Mouse (Mus musculus): ENCODE results near the gene Ager.

Gene Ager

DNA sequence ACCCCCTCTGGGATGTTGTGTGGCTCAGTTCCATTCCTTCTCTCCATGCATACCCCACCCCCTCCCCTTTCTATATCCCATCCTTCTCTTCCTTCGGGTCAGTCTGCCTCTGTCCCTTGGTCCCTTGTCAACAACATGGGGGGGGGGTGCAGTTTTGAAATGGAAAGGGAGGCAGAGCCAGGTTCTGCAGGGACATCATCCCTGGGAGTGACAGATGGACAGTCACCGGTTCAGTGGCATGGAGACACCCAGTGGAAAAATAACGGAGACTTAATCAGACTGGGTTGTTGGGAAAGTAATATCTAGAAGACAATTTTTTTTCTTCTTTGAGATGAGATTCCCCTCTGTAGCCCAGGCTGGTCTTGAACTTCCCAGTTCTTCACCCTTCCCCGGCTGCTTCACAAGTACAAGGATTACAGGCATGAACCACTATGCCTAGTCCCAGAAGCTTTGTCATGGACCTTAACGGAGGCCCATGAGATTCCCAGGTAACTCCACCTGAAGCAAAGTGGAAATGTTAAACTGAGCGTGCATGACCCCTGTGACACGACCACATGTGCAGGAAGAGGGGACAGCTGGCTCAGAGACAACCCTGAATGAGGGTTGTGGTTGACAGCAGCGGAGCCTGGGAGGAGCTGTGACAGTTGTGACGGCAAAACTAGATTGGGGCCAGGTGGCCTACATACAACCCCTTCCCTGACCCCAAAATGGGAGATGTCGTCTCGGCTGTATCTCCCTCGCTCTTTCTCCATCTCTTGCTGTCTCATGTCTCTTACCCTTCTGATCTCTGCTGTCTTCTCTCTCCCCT is 32.3 kb downstream of the Ager start:
- no peak for DNase-seq (ENCODE audit: extremely low read depth, insufficient read length, low spot score)

GRCm38 (mm10) chr17:34630761-34631301 is 33.2 kb downstream of the Ager start:
- no peak for DNase-seq (ENCODE audit: extremely low read depth, insufficient read length, low spot score)

DNA sequence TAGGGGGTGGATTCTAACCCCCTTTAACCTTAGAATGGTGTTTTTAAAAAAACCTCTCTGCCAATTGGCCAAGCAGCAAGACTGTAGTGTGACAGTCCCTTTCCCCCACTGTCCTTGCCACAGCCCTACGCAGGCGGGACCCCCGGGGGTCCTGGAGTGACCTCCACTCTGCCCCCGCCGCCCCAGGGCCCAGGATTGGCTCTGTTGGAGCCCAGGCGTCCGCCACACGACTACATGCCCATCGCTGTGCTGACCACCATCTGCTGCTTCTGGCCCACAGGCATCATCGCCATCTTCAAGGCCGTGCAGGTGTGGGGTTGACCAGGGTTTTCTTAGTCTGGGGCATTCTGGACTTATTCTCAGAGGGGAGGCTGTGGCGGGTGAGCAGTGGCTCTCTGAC is 34.0 kb downstream of the Ager start:
- no peak for DNase-seq (ENCODE audit: extremely low read depth, insufficient read length, low spot score)

- DNase-seq (ENCODE audit: extremely low read depth, insufficient read length, low spot score) = no peak
Observed at GRCm38 (mm10) chr17:34632261-34632691, 34.6 kb downstream of the Ager start.

GRCm38 (mm10) chr17:34635671-34636070 is 38.0 kb downstream of the Ager start:
- DNase-seq (ENCODE audit: extremely low read depth, insufficient read length, low spot score) = no peak

DNA sequence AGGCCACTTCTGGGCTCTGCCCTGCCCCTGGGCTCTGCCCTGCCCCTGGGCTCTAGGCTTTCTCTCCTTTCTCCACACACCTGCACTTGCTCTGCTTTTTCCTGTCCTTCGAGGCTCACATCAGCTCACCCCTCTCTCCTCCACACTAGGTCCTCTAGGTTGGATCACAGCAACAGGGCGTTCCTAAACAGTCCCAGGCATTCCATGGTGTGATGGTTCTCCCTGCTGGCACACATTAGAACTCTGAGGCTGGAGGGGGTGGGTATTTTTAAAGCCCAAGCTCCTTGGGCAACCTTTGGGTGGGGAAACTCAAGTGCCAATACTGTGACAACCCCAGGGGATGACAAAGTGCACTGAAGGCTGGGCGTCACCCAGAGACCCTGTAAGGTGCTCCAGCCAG is 39.8 kb downstream of the Ager start:
- DNase-seq (ENCODE audit: extremely low read depth, insufficient read length, low spot score) = no peak

DNA sequence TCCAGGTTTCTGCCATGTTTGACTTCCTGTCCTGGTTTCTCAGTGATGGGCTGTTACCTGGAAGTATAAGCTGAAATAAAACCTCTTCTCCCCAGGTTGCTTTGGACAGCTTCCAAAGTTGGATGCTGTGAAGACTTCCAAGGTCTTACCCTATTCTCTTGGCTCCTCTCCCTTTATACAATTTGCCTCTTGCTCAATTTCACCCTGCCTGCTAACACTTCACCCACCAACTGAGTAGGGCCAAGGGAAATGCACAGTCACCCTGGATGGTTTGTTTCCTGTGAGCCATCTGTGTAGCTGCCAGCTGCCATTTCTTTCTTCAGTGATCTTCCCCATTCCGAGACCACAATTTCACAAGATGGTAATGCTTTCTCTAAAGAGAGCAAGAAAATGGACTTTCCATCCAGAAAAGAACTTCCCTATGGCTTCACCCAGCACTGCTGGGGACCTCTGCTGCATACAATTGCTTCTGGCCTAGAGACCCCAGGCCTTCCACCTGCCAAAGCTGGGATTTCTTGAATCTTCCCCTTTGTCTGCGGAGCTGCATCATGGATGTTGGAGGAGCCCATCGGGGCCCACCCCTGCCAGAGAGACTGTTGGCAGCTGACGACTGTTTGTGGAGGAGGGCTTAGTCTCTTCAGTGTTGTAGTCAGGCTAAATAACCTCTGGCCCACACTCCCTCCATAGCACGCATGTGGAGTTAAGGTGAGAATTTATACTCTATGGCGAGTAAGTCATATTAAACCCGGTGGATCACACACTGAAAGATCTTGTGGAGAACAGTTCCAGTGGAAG is 42.0 kb downstream of the Ager start:
- DNase-seq (ENCODE audit: extremely low read depth, insufficient read length, low spot score) = no peak

DNA sequence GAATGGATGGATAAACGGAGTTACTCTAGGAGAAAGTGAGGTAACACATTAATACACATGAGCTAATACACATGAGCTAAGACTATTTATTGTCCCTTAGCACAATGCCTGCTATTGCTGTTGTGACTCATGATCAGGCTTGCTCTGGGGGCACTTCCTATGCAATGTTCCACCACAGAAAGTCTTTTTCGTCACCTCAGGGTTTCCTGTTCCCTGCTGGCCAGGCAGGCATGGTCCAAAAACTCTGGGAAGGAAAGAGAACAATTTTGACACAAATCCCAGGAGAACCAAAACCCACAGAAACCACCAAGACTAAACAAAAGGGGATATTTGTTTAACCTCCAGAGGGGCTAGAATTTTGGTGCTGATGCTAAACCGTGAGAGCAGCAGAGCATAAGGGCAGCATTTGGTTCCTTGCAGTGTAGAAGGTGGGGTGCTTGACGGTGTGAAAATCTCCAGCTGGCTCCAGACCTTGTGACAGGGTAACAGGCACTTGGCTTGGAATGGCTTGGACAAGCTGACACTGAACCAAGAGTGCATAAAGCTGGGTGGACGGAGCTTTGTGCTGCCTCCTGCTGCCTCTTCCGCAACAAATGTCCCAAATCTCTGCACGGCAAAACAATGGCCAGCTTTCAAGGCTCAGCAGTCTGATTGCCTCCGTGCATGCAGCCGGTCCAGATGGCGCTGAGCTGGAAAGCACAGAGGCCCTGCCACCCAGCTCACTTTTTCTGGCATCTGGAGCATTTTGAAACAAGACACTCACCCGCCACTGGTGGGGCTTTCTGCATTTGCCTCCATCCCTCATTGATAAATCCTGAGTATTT is 43.3 kb downstream of the Ager start:
- peak; percentile 71 for DNase-seq (ENCODE audit: extremely low read depth, insufficient read length, low spot score)

DNA sequence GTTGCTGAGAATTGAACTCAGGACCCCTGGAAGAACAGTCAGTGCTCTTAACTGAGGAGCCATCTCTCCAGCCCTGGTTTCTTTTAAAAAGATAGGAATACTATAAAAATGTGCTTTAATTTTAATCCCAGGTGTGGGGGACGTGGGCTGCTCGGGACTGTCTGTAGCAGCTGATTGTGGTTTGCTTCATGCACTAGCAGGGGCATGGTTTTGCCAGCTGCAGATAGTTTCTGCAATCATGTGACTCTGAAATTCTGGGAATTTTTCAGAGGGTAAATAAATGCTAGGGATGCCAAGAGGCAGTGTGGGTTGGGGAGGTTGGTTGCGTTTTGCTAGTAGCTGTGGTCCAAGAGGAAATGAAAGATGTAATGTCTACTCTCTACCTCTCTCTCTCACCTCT is 44.3 kb downstream of the Ager start:
- DNase-seq (ENCODE audit: extremely low read depth, insufficient read length, low spot score) = no peak

GRCm38 (mm10) chr17:34643379-34643778 is 45.7 kb downstream of the Ager start:
- no peak for DNase-seq (ENCODE audit: extremely low read depth, insufficient read length, low spot score)

DNA sequence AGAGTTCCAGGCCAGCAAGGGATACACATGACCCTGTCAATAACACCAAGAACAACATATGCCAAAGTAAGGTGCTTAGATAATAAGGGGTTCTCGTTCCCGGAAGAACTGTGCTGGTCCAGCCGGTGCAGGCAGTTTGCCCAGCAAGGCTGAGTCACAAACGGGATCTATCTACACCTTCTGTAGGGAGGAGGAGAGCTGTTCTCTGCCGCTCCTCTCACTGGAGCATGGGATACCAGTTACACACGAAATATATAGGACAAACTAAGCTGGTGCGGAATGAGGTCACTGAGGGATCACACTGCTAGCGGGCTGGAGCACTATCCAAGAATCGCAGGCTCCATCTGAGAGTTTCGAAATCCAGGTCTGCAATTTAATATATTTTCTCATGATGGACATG is 46.3 kb downstream of the Ager start:
- no peak for DNase-seq (ENCODE audit: extremely low read depth, insufficient read length, low spot score)

DNA sequence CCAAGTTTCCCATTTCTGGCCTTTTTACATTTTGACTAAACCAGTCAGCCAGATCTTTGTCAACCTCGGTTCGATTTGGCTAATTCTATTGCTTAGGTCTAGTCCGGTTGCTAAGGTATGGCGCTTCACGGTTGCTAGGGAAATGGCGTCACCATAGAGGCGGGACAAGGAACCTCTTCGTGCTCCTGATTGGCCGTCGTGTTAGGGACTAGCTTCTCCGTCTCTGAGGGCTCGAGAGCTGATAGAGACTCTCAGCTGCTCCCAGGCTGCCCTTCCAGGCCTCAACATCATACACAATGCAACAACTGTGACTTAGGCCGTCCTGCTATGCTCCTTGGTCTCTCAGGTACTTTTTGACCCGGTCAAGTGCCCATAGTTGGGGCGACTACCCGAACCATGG is 46.9 kb downstream of the Ager start, which contains the start of gene Fkbpl:
TSS of gene Fkbpl (plus strand) at position 157 of the 400 bp plus-strand sequence.
- DNase-seq (ENCODE audit: extremely low read depth, insufficient read length, low spot score) = peak; percentile 77

- DNase-seq (ENCODE audit: extremely low read depth, insufficient read length, low spot score) = no peak
Observed at GRCm38 (mm10) chr17:34645256-34645829, 47.7 kb downstream of the Ager start.

GRCm38 (mm10) chr17:34645831-34646511 is 48.3 kb downstream of the Ager start:
- no peak for DNase-seq (ENCODE audit: extremely low read depth, insufficient read length, low spot score)

DNA sequence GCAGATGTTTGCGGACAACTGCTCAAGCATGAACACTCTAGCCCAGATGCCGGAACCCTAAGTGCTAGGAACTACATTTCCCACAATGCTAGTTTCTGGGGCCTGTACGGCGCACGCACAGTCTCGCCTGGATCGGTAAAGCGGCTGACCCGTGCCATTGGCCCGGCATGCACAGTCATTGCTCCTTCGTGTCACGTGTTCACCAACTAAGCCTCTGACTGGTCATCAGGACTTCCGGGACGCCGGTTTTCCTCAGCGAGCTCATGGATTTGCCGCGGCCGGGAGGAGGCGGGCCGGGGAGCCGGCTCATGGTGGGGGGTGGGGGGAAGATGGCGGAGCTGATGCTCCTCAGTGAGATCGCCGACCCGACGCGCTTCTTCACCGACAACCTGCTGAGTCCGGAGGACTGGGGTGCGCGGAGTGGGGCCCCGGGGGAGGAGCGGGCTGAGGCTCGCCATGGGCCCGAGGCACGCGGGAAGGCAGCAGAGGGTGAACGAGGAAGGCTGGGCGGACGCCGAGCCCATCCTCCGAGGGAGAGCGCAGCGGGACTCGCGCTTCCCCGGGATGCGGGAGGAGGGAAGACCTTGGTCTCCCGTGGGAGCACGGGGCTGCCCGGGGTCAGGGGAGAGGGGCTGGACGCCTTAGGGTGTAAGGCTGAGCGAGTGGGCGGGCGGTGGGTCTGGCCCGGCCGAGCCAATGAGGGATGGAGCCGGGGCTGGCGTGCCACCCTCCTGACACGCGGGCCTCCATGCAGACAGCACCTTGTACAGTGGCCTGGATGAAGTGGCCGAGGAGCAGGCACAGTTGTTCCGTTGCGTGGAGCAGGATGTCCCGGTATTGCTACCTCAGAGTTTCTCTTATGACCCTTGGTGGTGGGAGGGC is 49.5 kb downstream of the Ager start, which contains the start of gene Atf6b:
TSS of gene Atf6b (plus strand) at position 241 of the 882 bp plus-strand sequence.
- peak; percentile 91 for DNase-seq (ENCODE audit: extremely low read depth, insufficient read length, low spot score)

- DNase-seq (ENCODE audit: extremely low read depth, insufficient read length, low spot score) = no peak
Observed at GRCm38 (mm10) chr17:34648141-34648890, 50.7 kb downstream of the Ager start.

DNA sequence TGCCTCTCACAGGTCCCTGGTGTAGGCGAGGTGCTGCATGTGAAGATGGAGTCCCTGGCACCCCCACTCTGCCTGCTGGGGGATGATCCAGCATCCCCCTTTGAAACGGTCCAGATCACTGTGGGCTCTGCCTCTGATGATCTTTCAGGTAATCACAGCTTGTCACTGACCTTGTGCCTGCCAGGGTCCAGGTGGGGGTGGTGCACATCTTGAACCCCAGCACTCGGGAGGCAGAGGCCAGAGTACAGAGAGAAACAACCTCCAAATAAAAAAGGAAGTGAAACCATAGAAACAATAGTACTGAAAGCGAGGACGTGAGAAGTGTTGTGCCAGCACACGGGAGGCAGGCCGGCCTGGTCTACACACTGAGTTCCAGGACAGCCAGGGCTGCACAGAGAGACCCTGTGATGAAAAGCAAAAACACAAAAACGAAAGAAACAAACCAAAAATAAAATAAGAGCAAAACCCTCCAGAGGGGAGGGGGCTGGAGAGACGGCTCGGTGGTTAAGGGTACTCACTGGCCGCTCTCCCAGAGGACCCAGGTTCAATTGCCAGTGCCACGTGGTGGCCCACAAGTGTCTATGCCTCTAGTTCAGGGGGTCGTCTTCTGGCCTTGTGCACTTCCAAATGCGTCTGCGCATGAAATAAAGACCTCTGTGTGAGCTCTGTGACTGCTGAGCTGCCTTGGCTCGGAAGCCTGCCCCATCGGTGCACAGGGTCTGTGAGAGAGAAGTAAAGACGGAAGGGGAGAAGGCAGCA is 51.6 kb downstream of the Ager start:
- DNase-seq (ENCODE audit: extremely low read depth, insufficient read length, low spot score) = no peak
